Mouse (Mus musculus): Measurements from ENCODE around the gene Hmgcll1.
"Not testable (repeated sequence)": the region's sequence is repeated elsewhere in the genome, so short reads cannot be mapped to it uniquely, and the experiment has no call there.

DNA sequence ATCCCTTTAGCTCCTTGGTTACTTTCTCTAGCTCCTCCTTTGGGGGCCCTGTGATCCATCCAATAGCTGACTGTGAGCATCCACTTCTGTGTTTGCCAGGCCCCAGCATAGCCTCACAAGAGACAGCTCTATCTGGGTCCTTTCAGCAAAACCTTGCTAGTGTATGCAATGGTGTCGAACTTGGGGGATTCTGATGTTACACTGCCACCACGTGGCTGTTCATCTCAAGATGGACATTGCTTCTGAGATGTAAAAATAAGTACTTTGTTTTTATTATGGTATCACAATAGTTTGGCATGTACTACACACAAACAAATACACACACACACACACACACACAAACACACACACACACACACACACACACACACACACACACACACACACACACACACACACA, 108.2 kb downstream of the Hmgcll1 start:
- TF ChIP-seq POLR2A (IDR thresholded peaks at IDR 0.05; ENCODE audit: borderline replicate concordance, low read depth, low read length); CTCF (IDR thresholded peaks at IDR 0.05; ENCODE audit: low read depth, low read length): not testable (repeated sequence)
